Mouse (Mus musculus) urinary bladder, postnatal 36 days (tissue): ENCODE measurements around the gene Mmaa.
A peak's percentile ranks its signal among the peaks of the same experiment; 100 is the strongest.

Experiments used
- DNase-seq, 2 experiments: peaks; one replicate each; pipeline ENCODE4 v3.0.0; 2022; ENCODE audit warnings: low spot score in 2 of 2, mixed read lengths in 1 of 2

Gene Mmaa

GRCm38 (mm10) chr8:79294610-79295275 lies at the start of gene Mmaa:
Gene Mmaa, minus strand, starts transcription at chr8:79294937.
- DNase-seq: peak; percentile 94 to 96

- DNase-seq: no peak
Measured at GRCm38 (mm10) chr8:79341236-79341635, 46.5 kb upstream of the Mmaa start.

GRCm38 (mm10) chr8:79339555-79339954 lies 44.8 kb upstream of the Mmaa start:
- peak in 1 of 2 experiments; percentile 26 for DNase-seq

GRCm38 (mm10) chr8:79338619-79339018 lies 43.9 kb upstream of the Mmaa start:
- no peak for DNase-seq

- no peak for DNase-seq
Measured at GRCm38 (mm10) chr8:79332109-79332900, 37.6 kb upstream of the Mmaa start.

GRCm38 (mm10) chr8:79331571-79331970 lies 36.8 kb upstream of the Mmaa start:
- no peak for DNase-seq

GRCm38 (mm10) chr8:79331017-79331416 lies 36.3 kb upstream of the Mmaa start:
- DNase-seq: no peak

GRCm38 (mm10) chr8:79329735-79330134 lies 35.0 kb upstream of the Mmaa start:
- no peak for DNase-seq

GRCm38 (mm10) chr8:79329182-79329581 lies 34.4 kb upstream of the Mmaa start:
- DNase-seq: no peak

GRCm38 (mm10) chr8:79325510-79325909 lies 30.8 kb upstream of the Mmaa start:
- no peak for DNase-seq

- DNase-seq: no peak
Measured at GRCm38 (mm10) chr8:79324928-79325327, 30.2 kb upstream of the Mmaa start.

GRCm38 (mm10) chr8:79324036-79324435 lies 29.3 kb upstream of the Mmaa start:
- DNase-seq: no peak

GRCm38 (mm10) chr8:79323121-79323520 lies 28.4 kb upstream of the Mmaa start:
- no peak for DNase-seq

- no peak for DNase-seq
Measured at GRCm38 (mm10) chr8:79310801-79311200, 16.1 kb upstream of the Mmaa start.

- DNase-seq: no peak
Measured at GRCm38 (mm10) chr8:79305941-79306340, 11.2 kb upstream of the Mmaa start.

- peak in 1 of 2 experiments; percentile 26 for DNase-seq
Measured at GRCm38 (mm10) chr8:79301548-79301947, 6.8 kb upstream of the Mmaa start.

GRCm38 (mm10) chr8:79299704-79300103 lies 5.0 kb upstream of the Mmaa start:
- no peak for DNase-seq

GRCm38 (mm10) chr8:79297763-79298162 lies 3.0 kb upstream of the Mmaa start:
- DNase-seq: peak; percentile 56 to 71

- no peak for DNase-seq
Measured at GRCm38 (mm10) chr8:79295276-79296105, 754 bp upstream of the Mmaa start.

GRCm38 (mm10) chr8:79293841-79294240 lies 896 bp downstream of the Mmaa start:
- DNase-seq: no peak

GRCm38 (mm10) chr8:79292712-79293264 lies 1.9 kb downstream of the Mmaa start:
- no peak for DNase-seq

- DNase-seq: no peak
Measured at GRCm38 (mm10) chr8:79289592-79289991, 5.1 kb downstream of the Mmaa start.
